8 mouse cellular contexts compared by ENCODE assay signal in genomic region chr5:124001274-124001673, GRCm38 (mm10). TPM values are rescaled to one million over a fixed set of nuclear protein-coding genes. Genes with fewer than 3 reads are reported as not detected.
DNase-seq lines count a peak whose midpoint lies in the region; ATAC-seq lines count a peak whose summit lies in the region.
"Had no signal": no experiment of that assay in that cellular context is flagged by ENCODE, and none has a peak within 500 bp of the region (broad histone marks: within the 10 kb centered on the region; RNA-seq: fewer than 3 reads in every experiment).

No protein-coding gene starts in this region.

- H3K36me3 ChIP-seq in heart, embryonic 10.5 days: peaks cover 32% of the 10 kb centered on the region
- H3K36me3 ChIP-seq in liver, embryonic 12.5 days: peaks cover 78% of the 10 kb centered on the region
- peaks cover 14% of the 10 kb centered on the region for H3K36me3 ChIP-seq in liver, embryonic 11.5 days (ENCODE audit: control insufficient read depth, insufficient read depth, low read length)
- H3K36me3 ChIP-seq in forebrain, embryonic 15.5 days: peaks cover 35% of the 10 kb centered on the region
- peaks cover 28% of the 10 kb centered on the region for H3K36me3 ChIP-seq in hindbrain, embryonic 16.5 days (ENCODE audit: control insufficient read depth, insufficient read depth, low read length)

- H3K4me3 ChIP-seq in heart, embryonic 10.5 days: no peak overlapping the region
- no peak overlapping the region for H3K4me3 ChIP-seq in liver, embryonic 12.5 days
- no peak overlapping the region for H3K4me3 ChIP-seq in liver, embryonic 11.5 days (ENCODE audit: low read depth, low read length)
- no peak overlapping the region for H3K4me3 ChIP-seq in forebrain, embryonic 15.5 days
- no peak overlapping the region for H3K4me3 ChIP-seq in hindbrain, embryonic 16.5 days (ENCODE audit: low read length)
- H3K4me3 ChIP-seq: intestine, embryonic 15.5 days had no signal

- DNase-seq in heart, embryonic 10.5 days (ENCODE audit: low spot score): no peak
- no peak for DNase-seq in heart, adult 8-10 months (ENCODE audit: low spot score)
- no peak for DNase-seq in liver, embryonic 11.5 days (ENCODE audit: low spot score)
- DNase-seq in frontal cortex, postnatal 10 days (ENCODE audit: low spot score in 2 of 2): no peak

- no peaks in the 10 kb centered on the region for H3K9me3 ChIP-seq in heart, embryonic 10.5 days
- no peaks in the 10 kb centered on the region for H3K9me3 ChIP-seq in liver, embryonic 12.5 days (replicated peaks)
- H3K9me3 ChIP-seq in liver, embryonic 11.5 days (ENCODE audit: control insufficient read depth, low read length): no peaks in the 10 kb centered on the region
- H3K9me3 ChIP-seq in forebrain, embryonic 15.5 days: no peaks in the 10 kb centered on the region
- no peaks in the 10 kb centered on the region for H3K9me3 ChIP-seq in hindbrain, embryonic 16.5 days (ENCODE audit: control insufficient read depth, low read length)
- H3K9me3 ChIP-seq: intestine, embryonic 15.5 days had no signal

- peaks cover 10% of the 10 kb centered on the region; the same call in 1 of the 2 replicates for H3K27me3 ChIP-seq in heart, embryonic 10.5 days (ENCODE audit: insufficient read depth, poor library complexity, severe bottlenecking)
- no peaks in the 10 kb centered on the region for H3K27me3 ChIP-seq in liver, embryonic 12.5 days (replicated peaks)
- no peaks in the 10 kb centered on the region; the same call in 1 of the 2 replicates for H3K27me3 ChIP-seq in liver, embryonic 11.5 days (replicated peaks; ENCODE audit: control insufficient read depth, insufficient read depth, low read length)
- H3K27me3 ChIP-seq in forebrain, embryonic 15.5 days: no peaks in the 10 kb centered on the region
- H3K27me3 ChIP-seq in hindbrain, embryonic 16.5 days (replicated peaks; ENCODE audit: control insufficient read depth, insufficient read depth, low read length): no peaks in the 10 kb centered on the region
- H3K27me3 ChIP-seq: intestine, embryonic 15.5 days had no signal

- H3K27ac ChIP-seq in heart, embryonic 10.5 days: peak overlapping the region; percentile 53
- H3K27ac ChIP-seq in liver, embryonic 12.5 days: peak overlapping the region; percentile 33; the same call in 1 of the 2 replicates
- H3K27ac ChIP-seq in liver, embryonic 11.5 days (ENCODE audit: low read depth, low read length): no peak overlapping the region
- H3K27ac ChIP-seq in forebrain, embryonic 15.5 days (replicated peaks): peak overlapping the region; percentile 24; the same call in 1 of the 2 replicates
- H3K27ac ChIP-seq in hindbrain, embryonic 16.5 days (ENCODE audit: low read depth, low read length): no peak overlapping the region; the same call in 1 of the 2 replicates
- H3K27ac ChIP-seq: intestine, embryonic 15.5 days had no signal

- no peak for ATAC-seq in liver, embryonic 12.5 days
- no peak for ATAC-seq in liver, embryonic 11.5 days (replicated peaks; ENCODE audit: low FRiP score)
- ATAC-seq in forebrain, embryonic 15.5 days (replicated peaks): 0 out of 2 replicates have a peak, but pooled peaks have one; percentile 2
- ATAC-seq in hindbrain, embryonic 16.5 days: no peak; the same call in 1 of the 2 replicates

- H3K9ac ChIP-seq in liver, embryonic 12.5 days: no peak overlapping the region
- no peak overlapping the region for H3K9ac ChIP-seq in liver, embryonic 11.5 days (ENCODE audit: low read depth, low read length)
- no peak overlapping the region for H3K9ac ChIP-seq in forebrain, embryonic 15.5 days (replicated peaks)
- H3K9ac ChIP-seq in hindbrain, embryonic 16.5 days (ENCODE audit: low read depth, low read length): peak overlapping the region; percentile 27; the same call in 1 of the 2 replicates
- H3K9ac ChIP-seq: intestine, embryonic 15.5 days had no signal

- H3K4me2 ChIP-seq in liver, embryonic 12.5 days: no peak overlapping the region
- no peak overlapping the region for H3K4me2 ChIP-seq in liver, embryonic 11.5 days
- no peak overlapping the region for H3K4me2 ChIP-seq in forebrain, embryonic 15.5 days (replicated peaks)
- H3K4me2 ChIP-seq in hindbrain, embryonic 16.5 days (ENCODE audit: low read length): no peak overlapping the region
- H3K4me2 ChIP-seq: intestine, embryonic 15.5 days had no signal

- H3K4me1 ChIP-seq in heart, embryonic 10.5 days: peaks cover 61% of the 10 kb centered on the region
- peaks cover 38% of the 10 kb centered on the region for H3K4me1 ChIP-seq in liver, embryonic 12.5 days
- peaks cover 15% of the 10 kb centered on the region for H3K4me1 ChIP-seq in liver, embryonic 11.5 days (replicated peaks; ENCODE audit: control insufficient read depth, insufficient read depth, low read length)
- H3K4me1 ChIP-seq in forebrain, embryonic 15.5 days: peaks cover 34% of the 10 kb centered on the region
- peaks cover 21% of the 10 kb centered on the region for H3K4me1 ChIP-seq in hindbrain, embryonic 16.5 days (ENCODE audit: control insufficient read depth, insufficient read depth, low read depth, low read length)

- 60% methylated on average over 9 of the region's 9 CpGs for WGBS in heart, embryonic 10.5 days
- 51% methylated on average over 9 of the region's 9 CpGs for WGBS in liver, embryonic 12.5 days (ENCODE audit: insufficient replicate concordance)
- 58% methylated on average over 9 of the region's 9 CpGs for WGBS in liver, embryonic 11.5 days
- WGBS in forebrain, embryonic 15.5 days: 64% methylated on average over 9 of the region's 9 CpGs
- WGBS in hindbrain, embryonic 16.5 days: 56% methylated on average over 9 of the region's 9 CpGs

RNA-seq across cellular contexts. Expression of gene Hip1r, which starts 27.8 kb away (rescaled TPM):
- polyA plus RNA-seq in heart, embryonic 10.5 days (2016; fragmentation: Nextera tagmentation; extraction: Ambion mirVana): 6.5 and 8.4 TPM in 2 replicates
- total RNA-seq in heart, adult 8-10 months (2022): 10 to 100 TPM; 11.5 to 15.5 (median 13.7) TPM
- polyA plus RNA-seq in liver, embryonic 12.5 days (2016; fragmentation: Nextera tagmentation; extraction: Ambion mirVana): 15.2 and 16.7 TPM in 2 replicates
- polyA plus RNA-seq in liver, embryonic 11.5 days (2014; fragmentation: Nextera tagmentation; extraction: Ambion mirVana): 20.2 and 20.6 TPM in 2 replicates
- polyA plus RNA-seq in forebrain, embryonic 15.5 days (2015; fragmentation: Nextera tagmentation; extraction: Ambion mirVana): 26.9 and 27.5 TPM in 2 replicates
- 34.3 and 35.3 TPM in 2 replicates for polyA plus RNA-seq in hindbrain, embryonic 16.5 days (2015; fragmentation: Nextera tagmentation; extraction: Ambion mirVana)

RNA-seq across cellular contexts. Expression of gene Vps37b, which starts 30.8 kb away (rescaled TPM):
- polyA plus RNA-seq in heart, embryonic 10.5 days (2016; fragmentation: Nextera tagmentation; extraction: Ambion mirVana): 54.0 and 61.4 TPM in 2 replicates
- 10 to 100 TPM; 13.7 to 24.0 (median 16.5) TPM for total RNA-seq in heart, adult 8-10 months (2022)
- 20.9 and 21.8 TPM in 2 replicates for polyA plus RNA-seq in liver, embryonic 12.5 days (2016; fragmentation: Nextera tagmentation; extraction: Ambion mirVana)
- 31.3 TPM in 2 replicates for polyA plus RNA-seq in liver, embryonic 11.5 days (2014; fragmentation: Nextera tagmentation; extraction: Ambion mirVana)
- 106 and 109 TPM in 2 replicates for polyA plus RNA-seq in forebrain, embryonic 15.5 days (2015; fragmentation: Nextera tagmentation; extraction: Ambion mirVana)
- 70.9 and 81.1 TPM in 2 replicates for polyA plus RNA-seq in hindbrain, embryonic 16.5 days (2015; fragmentation: Nextera tagmentation; extraction: Ambion mirVana)

Comparison
In these comparisons a context has a peak if more than half of its experiments do, and no peak if none do; other contexts are left out.
1. H3K27ac ChIP-seq: peak in heart, embryonic 10.5 days (single experiment), liver, embryonic 12.5 days (single experiment) and forebrain, embryonic 15.5 days (single experiment); none in liver, embryonic 11.5 days (single experiment) and hindbrain, embryonic 16.5 days (single experiment).